ENCODE assay signal across 7 mouse cellular contexts in the genomic region with DNA sequence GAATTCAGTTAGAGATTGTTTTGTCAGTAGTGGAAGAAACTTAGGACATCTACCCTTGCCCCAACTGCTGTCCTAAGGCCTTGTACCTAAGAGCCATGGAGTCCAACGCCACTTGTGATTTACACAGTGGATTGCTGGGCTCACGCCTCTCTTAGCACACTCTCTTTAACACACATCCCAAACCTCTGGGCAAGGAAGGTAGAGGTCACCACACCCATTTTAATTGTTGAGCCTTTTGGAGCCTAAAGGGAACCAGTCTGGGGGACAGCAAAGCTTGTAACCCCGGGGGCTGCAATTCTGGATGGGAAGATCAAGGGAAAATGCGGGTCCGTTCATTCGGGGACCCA. TPM values are rescaled to one million over a fixed set of nuclear protein-coding genes. Genes with fewer than 3 reads are reported as not detected.
DNase-seq lines count a peak whose midpoint lies in the region; ATAC-seq lines count a peak whose summit lies in the region.

No protein-coding gene starts in this region.

- H3K27ac ChIP-seq in lung, embryonic 16.5 days (ENCODE audit: low read length), result peak overlapping the region; percentile 78
- peak overlapping the region; percentile 96 for H3K27ac ChIP-seq in forebrain, embryonic 10.5 days
- H3K27ac ChIP-seq in liver, embryonic 11.5 days (ENCODE audit: low read depth, low read length), result peak overlapping the region; percentile 75
- peak overlapping the region; percentile 76 for H3K27ac ChIP-seq in stomach, embryonic 15.5 days

- H3K27me3 ChIP-seq in lung, embryonic 16.5 days (ENCODE audit: control insufficient read depth, insufficient read depth, low read depth, low read length), result no peaks in the 10 kb centered on the region
- no peaks in the 10 kb centered on the region for H3K27me3 ChIP-seq in forebrain, embryonic 10.5 days (ENCODE audit: poor library complexity, severe bottlenecking)
- no peaks in the 10 kb centered on the region for H3K27me3 ChIP-seq in liver, embryonic 11.5 days (replicated peaks; ENCODE audit: control insufficient read depth, insufficient read depth, low read length)
- no peaks in the 10 kb centered on the region for H3K27me3 ChIP-seq in stomach, embryonic 15.5 days (replicated peaks)

- ATAC-seq in lung, embryonic 16.5 days (ENCODE audit: low read depth), result peak; percentile 18
- peak; percentile 42 for ATAC-seq in liver, embryonic 11.5 days (replicated peaks; ENCODE audit: low FRiP score)
- ATAC-seq in stomach, embryonic 15.5 days (ENCODE audit: insufficient read depth, low FRiP score, low read depth), result peak; percentile 29

- H3K4me3 ChIP-seq in lung, embryonic 16.5 days (ENCODE audit: low read length), result peak overlapping the region; percentile 68
- H3K4me3 ChIP-seq in forebrain, embryonic 10.5 days, result peak overlapping the region; percentile 67
- H3K4me3 ChIP-seq in liver, embryonic 11.5 days (ENCODE audit: low read depth, low read length), result peak overlapping the region; percentile 96
- H3K4me3 ChIP-seq in stomach, embryonic 15.5 days (replicated peaks), result peak overlapping the region; percentile 86

- H3K4me1 ChIP-seq in lung, embryonic 16.5 days (replicated peaks; ENCODE audit: control insufficient read depth, insufficient read depth, low read length), result peaks cover 4% of the 10 kb centered on the region
- peaks cover 19% of the 10 kb centered on the region for H3K4me1 ChIP-seq in forebrain, embryonic 10.5 days
- peaks cover 9% of the 10 kb centered on the region for H3K4me1 ChIP-seq in liver, embryonic 11.5 days (replicated peaks; ENCODE audit: control insufficient read depth, insufficient read depth, low read length)
- H3K4me1 ChIP-seq in stomach, embryonic 15.5 days, result peaks cover 5% of the 10 kb centered on the region; the same call in 1 of the 2 replicates

- H3K9me3 ChIP-seq in lung, embryonic 16.5 days (ENCODE audit: control insufficient read depth, low read length), result no peaks in the 10 kb centered on the region
- H3K9me3 ChIP-seq in forebrain, embryonic 10.5 days, result 0 out of 2 replicates have a peak, but pooled peaks cover 4% of the 10 kb centered on the region
- no peaks in the 10 kb centered on the region for H3K9me3 ChIP-seq in liver, embryonic 11.5 days (ENCODE audit: control insufficient read depth, low read length)
- H3K9me3 ChIP-seq in stomach, embryonic 15.5 days, result no peaks in the 10 kb centered on the region

- H3K36me3 ChIP-seq in lung, embryonic 16.5 days (ENCODE audit: control insufficient read depth, insufficient read depth, low read length), result peaks cover 8% of the 10 kb centered on the region; the same call in 1 of the 2 replicates
- peaks cover 35% of the 10 kb centered on the region for H3K36me3 ChIP-seq in forebrain, embryonic 10.5 days (replicated peaks)
- peaks cover 13% of the 10 kb centered on the region for H3K36me3 ChIP-seq in liver, embryonic 11.5 days (ENCODE audit: control insufficient read depth, insufficient read depth, low read length)
- peaks cover 3% of the 10 kb centered on the region for H3K36me3 ChIP-seq in stomach, embryonic 15.5 days

- peak overlapping the region; percentile 68 for H3K4me2 ChIP-seq in lung, embryonic 16.5 days (ENCODE audit: low read depth, low read length)
- H3K4me2 ChIP-seq in liver, embryonic 11.5 days, result peak overlapping the region; percentile 82
- H3K4me2 ChIP-seq in stomach, embryonic 15.5 days, result peak overlapping the region; percentile 70

- DNase-seq in lung, postnatal 36 days, result no peak
- DNase-seq in forebrain, embryonic 10.5 days (ENCODE audit: extremely low spot score, low spot score), result no peak
- no peak for DNase-seq in liver, embryonic 11.5 days (ENCODE audit: low spot score)
- no peak for DNase-seq in urinary bladder, adult 2 months (ENCODE audit: low spot score)
- DNase-seq in right cerebral cortex, postnatal 25 days, result no peak

- H3K9ac ChIP-seq in lung, embryonic 16.5 days (ENCODE audit: low read length), result peak overlapping the region; percentile 71
- H3K9ac ChIP-seq in liver, embryonic 11.5 days (ENCODE audit: low read depth, low read length), result peak overlapping the region; percentile 95
- peak overlapping the region; percentile 75; the same call in 1 of the 2 replicates for H3K9ac ChIP-seq in stomach, embryonic 15.5 days

- WGBS in lung, embryonic 16.5 days, result 31% methylated on average over 6 of the region's 6 CpGs
- 21% methylated on average over 6 of the region's 6 CpGs for WGBS in forebrain, embryonic 10.5 days
- WGBS in liver, embryonic 11.5 days, result 30% methylated on average over 6 of the region's 6 CpGs
- WGBS in stomach, embryonic 15.5 days, result 28% methylated on average over 6 of the region's 6 CpGs

RNA-seq across cellular contexts. Expression of a gene that starts 0.4 kb away (rescaled TPM):
- 76.5 and 84.0 TPM in 2 replicates for polyA plus RNA-seq in lung, embryonic 16.5 days (2015; fragmentation: Nextera tagmentation; extraction: Ambion mirVana)
- 169 and 173 TPM in 2 replicates for polyA plus RNA-seq in forebrain, embryonic 10.5 days (2016; fragmentation: Nextera tagmentation; extraction: Ambion mirVana)
- polyA plus RNA-seq in liver, embryonic 11.5 days (2014; fragmentation: Nextera tagmentation; extraction: Ambion mirVana), result 77.1 and 85.4 TPM in 2 replicates
- 92.0 and 108 TPM in 2 replicates for polyA plus RNA-seq in stomach, embryonic 15.5 days (2015; fragmentation: Nextera tagmentation; extraction: Ambion mirVana)
- 136 and 138 TPM in 2 replicates for polyA plus RNA-seq in urinary bladder, adult 2 months (2012; rRNA removed)

RNA-seq across cellular contexts. Expression of a gene that starts 53.7 kb away (rescaled TPM):
- 16.8 and 18.4 TPM in 2 replicates for polyA plus RNA-seq in lung, embryonic 16.5 days (2015; fragmentation: Nextera tagmentation; extraction: Ambion mirVana)
- polyA plus RNA-seq in forebrain, embryonic 10.5 days (2016; fragmentation: Nextera tagmentation; extraction: Ambion mirVana), result 17.0 and 19.6 TPM in 2 replicates
- polyA plus RNA-seq in liver, embryonic 11.5 days (2014; fragmentation: Nextera tagmentation; extraction: Ambion mirVana), result 8.7 and 11.3 TPM in 2 replicates
- polyA plus RNA-seq in stomach, embryonic 15.5 days (2015; fragmentation: Nextera tagmentation; extraction: Ambion mirVana), result 16.1 and 16.7 TPM in 2 replicates
- 18.5 and 22.1 TPM in 2 replicates for polyA plus RNA-seq in urinary bladder, adult 2 months (2012; rRNA removed)
